Mouse (Mus musculus): Measurements from ENCODE around the gene Atp2b1.

The Atp2b1 gene

DNA sequence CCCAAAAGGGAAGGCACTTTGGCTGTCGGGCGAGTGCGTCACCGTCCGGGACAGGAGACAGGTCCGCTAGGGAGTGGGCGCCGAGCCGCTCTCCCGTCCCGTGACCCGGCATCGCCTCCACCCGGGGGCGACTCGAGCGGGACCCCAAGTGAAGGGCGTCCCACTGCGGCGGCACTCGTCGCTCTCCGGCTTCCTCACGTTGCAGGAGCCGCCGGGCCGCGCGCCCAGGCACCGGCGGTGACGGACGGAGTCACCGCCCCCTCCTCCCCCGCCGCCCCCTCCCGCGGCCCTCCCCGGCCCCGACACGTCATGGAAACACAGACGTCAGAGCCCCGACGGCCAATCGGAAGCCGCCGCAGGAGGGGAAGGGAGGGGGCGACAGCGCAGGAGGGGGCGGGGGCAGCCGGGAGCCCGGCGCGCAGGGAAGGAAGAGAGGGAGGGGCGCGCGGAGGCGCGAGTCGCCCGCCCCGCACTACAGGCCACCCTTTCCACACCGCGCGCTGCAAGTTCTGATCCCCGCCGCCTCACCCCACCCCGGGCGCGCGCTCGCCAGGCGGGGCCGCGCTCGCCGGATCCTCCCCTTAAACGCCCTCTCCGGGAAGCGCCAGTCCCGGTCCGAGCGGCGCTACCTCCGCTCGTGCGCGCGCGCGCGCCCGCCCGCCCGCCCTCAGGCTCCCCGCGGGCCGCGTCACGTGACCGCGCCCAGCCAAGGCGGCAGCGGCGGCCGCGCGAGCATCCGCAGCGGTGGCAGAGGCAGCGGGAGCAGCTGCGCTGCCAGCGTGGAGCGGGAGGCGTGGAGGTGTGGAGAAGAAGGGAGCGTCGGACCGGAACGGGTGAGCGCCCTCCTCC lies at the start of gene Atp2b1:
TSS of gene Atp2b1 (plus strand) at position 446 of the 849 bp plus-strand sequence.
- peak; percentile 89 for DNase-seq (ENCODE audit: low spot score)

DNA sequence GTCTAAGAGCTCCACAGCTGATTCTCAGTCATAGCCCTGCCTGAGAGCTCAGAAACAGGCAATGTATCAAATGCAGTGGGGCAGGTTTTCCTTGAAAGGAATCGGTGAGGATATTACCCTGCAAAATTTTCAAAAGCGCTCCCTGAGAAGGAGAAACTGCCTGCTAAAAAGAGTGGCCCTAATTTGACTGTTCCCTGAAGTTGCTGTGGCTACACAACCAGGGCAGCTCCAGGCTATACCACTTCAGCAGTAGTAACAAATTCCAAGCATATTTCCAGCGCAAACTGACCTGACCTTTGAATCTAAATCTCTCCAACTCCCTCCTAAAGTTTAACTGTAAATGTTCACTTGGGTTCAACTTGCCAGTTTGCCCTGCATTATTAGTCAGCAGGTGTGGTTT lies 49.4 kb upstream of the Atp2b1 start:
- DNase-seq (ENCODE audit: low spot score): no peak

- no peak for DNase-seq (ENCODE audit: low spot score)
These were observed 47.3 kb upstream of the Atp2b1 start for GRCm38 (mm10) chr10:98866836-98867370.

DNA sequence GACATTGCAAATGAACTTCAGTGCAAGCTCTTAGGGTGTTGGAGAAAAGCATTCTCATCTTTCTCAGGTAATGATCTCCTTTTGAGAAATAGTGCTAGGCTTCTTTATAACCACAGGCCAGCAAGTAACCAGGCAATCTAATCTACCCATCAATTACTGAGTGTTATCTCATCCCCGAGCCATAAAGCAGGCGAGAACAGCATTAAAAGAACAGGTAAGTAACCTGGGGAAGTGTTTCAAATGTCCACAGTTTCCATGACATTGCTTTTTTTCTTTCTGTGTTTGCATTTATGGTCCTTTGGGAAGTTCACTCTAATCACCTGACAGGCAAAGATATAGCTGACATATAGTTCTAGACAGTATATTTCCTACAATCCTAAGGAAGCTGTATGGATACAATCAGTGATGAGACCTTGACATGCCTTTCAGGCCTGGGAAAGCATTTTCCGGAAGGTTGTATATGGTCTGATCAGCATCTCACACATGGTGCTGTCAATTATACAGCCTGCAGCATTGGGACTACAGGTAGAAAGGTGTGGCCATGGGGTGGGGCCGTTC lies 45.8 kb upstream of the Atp2b1 start:
- no peak for DNase-seq (ENCODE audit: low spot score)

DNA sequence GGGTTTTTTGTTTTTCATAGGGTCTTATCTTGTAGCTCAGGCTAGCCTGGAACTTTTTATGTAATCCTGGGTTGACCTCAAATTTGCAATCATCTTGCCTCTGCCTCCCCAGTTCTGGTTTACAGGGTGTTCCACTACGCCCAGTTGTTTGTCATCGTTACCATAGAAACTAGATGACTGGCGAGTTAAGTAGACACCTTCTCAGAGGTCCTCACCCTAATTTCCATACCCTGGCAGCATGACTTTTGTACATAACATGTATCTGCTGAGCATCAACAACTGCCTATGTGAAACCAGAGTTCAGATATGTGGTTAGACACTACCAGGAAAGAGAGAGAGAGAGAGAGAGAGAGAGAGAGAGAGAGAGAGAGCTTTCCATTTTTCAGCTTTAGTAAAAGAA lies 36.4 kb upstream of the Atp2b1 start:
- DNase-seq (ENCODE audit: low spot score): peak; percentile 26

DNA sequence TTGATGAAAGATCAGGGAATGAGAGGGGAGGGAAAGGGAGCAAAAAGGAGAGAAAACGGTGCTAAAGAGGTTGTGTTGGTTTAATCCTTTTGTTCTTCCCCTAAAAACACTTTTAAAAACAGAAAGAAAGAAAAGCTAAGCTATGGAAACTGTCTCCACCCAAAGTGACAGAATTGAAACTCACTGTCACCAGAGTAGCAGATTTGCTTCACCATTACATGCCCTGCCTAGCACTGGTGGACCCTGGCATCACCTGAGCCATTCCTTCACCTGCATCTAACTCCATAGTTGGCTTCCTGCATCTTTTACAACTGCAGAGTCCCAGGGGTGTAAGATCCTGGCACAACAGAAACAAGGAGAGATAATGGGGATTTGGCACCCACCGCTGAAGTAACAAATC lies 35.6 kb upstream of the Atp2b1 start:
- DNase-seq (ENCODE audit: low spot score): no peak

GRCm38 (mm10) chr10:98880057-98880456 lies 34.1 kb upstream of the Atp2b1 start:
- no peak for DNase-seq (ENCODE audit: low spot score)

DNA sequence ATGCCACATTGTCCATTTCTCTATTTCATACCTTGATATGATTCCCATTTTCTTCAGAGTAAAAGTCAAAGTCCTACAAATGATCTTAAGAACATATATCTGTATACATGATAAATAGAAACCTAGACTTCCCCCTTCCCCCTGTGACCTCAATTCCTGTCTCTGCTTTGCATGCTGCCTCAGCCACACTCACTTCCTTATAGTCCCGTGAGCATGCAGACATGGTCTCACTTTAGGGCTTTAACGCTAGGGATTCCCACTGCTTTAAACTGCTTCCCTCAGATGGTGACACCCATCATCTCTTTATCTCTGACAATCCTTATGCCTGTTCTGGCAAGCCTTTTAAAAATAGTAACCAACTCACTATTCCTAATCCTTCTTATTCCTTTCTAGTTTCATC lies 33.5 kb upstream of the Atp2b1 start:
- peak; percentile 12 for DNase-seq (ENCODE audit: low spot score)

DNA sequence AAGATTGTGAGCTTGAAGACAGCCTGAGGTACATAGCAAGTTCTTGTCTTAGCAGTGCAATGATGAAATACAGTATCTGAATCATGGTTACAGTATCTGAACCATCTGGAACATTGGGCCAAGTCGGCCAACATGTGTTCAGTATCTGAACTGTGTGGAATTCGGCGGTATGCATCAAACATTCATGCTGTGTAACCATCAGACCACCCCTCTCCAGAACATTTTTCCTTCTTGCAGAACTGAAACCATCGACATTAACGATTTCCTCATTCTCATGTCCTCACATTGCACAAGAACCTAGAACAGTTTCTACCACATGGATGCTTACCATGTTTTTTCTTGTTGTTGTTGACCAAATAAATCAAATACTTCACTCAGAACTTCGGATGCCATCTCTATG lies 32.7 kb upstream of the Atp2b1 start:
- DNase-seq (ENCODE audit: low spot score): no peak

DNA sequence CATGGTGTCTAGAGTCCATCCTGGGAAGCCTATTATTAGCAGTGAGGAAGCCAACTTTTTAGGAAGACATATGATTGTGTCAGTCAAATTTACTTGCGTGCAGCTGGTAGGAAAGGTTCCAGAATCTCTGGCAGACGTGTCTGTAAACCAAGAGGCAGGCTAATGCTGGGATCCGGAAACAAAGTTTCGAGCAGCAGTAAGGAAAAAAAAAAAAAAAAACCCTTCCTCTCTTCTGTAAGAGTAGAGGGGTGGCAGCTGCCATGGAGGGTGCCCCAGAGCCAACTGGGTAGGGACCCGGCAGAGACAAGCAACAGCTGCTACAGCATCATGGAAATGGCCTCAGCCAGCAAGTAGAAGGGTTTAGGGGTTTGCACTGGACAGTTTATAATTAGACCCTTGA lies 31.6 kb upstream of the Atp2b1 start:
- DNase-seq (ENCODE audit: low spot score): no peak

- no peak for DNase-seq (ENCODE audit: low spot score)
These were observed 29.8 kb upstream of the Atp2b1 start for GRCm38 (mm10) chr10:98884445-98884844.

DNA sequence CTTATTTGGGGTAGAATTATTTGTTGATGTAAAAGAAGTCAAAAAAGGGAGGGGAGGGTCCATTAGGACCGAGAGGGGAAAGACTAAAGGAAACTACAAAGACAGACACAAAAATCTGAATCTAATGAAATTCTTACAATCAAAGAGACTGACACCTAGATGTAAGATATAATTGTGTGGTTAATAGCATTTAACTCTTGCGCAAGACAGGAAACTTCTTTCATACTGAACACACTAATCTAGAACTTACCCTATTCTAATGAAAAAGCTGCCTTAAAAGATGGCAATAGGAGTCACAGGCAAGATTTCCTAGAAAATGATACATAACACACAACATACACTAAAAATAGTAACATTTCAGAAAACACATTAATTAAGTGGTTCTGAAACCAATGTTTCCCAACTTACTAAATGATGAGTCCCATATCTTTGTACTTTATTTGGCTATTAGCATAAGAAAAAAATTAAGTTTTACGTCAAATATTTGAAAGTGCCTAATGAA lies 27.4 kb upstream of the Atp2b1 start:
- no peak for DNase-seq (ENCODE audit: low spot score)

DNA sequence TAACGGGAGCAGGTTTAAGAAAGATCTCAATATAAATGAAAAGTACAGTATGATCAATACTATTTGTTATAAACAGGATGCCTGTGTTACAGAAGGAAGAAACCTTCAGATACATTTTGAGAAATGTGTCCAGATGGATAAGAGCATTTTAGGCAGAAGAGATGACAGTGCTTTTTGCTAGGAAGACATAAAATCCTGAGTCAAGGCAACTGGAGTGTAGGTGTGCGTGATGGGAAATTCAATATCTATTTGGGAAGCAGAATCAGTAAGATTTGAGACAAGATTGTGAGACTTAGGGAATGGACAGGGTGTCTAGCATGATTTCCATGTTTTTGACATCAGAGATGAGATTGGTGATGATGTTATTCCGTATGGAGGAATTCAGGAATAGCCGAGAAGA lies 22.8 kb upstream of the Atp2b1 start:
- DNase-seq (ENCODE audit: low spot score): no peak

GRCm38 (mm10) chr10:98897507-98897906 lies 16.7 kb upstream of the Atp2b1 start:
- no peak for DNase-seq (ENCODE audit: low spot score)

- no peak for DNase-seq (ENCODE audit: low spot score)
These were observed 16.1 kb upstream of the Atp2b1 start for GRCm38 (mm10) chr10:98897913-98898748.

DNA sequence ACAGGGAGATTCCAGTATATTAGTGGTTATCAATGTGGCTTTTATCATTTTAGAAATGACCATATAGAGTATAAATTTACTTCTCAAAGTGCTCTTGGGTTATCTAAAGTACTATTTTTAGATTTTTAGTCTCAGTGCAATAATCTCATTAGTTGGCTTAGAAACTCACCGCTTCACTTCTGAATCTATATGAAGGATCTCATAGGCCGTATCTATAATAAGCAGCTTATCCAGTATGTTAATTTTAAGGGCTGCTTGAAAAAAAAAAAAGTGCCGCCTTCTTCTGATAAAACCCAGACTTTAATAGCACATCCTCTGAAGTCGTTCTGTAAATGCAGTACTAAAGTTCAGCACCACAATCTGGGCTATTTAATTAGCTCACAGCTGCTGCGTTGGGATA lies 12.7 kb upstream of the Atp2b1 start:
- no peak for DNase-seq (ENCODE audit: low spot score)

- no peak for DNase-seq (ENCODE audit: low spot score)
These were observed 8.2 kb upstream of the Atp2b1 start for GRCm38 (mm10) chr10:98905987-98906386.

DNA sequence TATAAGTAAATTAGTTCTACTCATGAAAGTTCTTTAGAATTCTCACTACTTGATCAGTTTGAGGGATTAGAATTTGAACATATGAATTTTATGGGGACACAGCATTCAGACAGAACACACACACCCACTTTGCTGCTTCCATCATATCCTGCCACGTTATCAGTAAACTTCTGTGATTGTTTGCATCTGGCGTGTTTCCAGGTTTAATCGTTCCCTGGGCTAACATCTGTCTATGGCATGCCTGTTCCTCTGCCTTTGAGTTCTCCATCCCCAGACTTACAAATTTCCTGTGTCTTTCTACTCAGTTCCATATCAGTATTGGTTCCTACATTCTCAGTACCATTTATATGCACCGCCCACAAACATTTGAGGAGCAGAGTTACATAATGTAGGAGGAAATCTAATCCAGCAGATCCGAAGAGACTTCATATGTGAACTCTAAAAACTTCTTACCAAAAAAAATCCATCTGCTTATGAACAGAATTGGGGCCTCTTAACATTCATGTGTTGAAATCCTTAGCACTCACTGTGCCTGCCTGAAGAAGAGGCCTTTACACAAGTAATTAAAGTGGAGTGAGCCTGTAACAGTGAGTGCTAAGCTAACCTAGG lies 7.2 kb upstream of the Atp2b1 start:
- DNase-seq (ENCODE audit: low spot score): no peak

- no peak for DNase-seq (ENCODE audit: low spot score)
These were observed 621 bp upstream of the Atp2b1 start for GRCm38 (mm10) chr10:98913610-98913960.

DNA sequence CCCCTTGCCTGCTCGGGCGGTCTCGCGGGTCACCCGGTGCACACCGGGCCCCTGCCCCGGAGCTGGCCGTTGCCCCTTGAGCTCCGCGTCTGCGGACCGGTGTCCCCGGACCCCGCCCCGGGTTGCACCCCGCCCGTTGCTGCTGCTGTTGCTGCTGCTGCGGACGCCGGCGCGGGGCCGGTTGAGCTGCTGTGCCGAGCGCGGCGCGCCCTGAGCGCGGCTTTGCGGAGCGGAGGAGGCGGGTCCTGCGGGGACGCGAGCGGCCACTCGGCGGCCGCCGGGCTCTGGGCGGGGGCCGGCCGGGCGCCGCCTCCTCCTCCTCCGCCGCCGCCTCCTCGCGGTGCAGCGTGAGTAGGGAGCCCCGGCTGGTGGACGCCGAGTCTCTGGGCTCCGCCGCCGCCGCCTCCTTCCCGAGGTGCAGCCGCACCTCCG lies 620 bp downstream of the Atp2b1 start:
- peak; percentile 77 for DNase-seq (ENCODE audit: low spot score)

DNA sequence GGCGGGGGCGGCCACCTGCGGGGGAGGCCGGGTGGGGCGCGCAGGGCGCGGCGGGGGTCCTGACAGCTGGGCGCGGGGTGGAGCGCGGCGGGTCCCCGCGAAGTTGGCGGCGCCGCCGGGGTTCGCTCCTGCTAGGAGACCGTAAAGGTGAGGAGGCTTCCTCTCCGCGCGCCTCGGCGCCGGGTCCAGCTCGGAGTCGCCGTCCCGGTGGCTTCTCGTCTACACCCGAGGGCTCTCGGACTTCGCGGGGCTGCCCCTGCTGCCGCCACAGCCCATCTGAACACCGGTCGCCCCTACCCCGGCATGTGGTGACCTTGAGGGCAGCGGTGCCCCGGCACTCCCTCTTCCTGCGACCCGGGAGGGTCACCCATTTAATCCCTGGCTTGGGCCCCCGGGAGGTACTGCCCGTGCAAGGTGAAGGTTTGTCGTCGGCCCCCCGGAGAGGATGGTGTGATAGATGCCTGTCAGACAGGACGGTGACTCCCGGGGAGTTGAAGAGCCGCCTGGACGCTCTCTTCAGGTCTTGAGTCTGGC lies 1.3 kb downstream of the Atp2b1 start:
- DNase-seq (ENCODE audit: low spot score): peak; percentile 31

Measured in spleen, adult 12 weeks (tissue).